Mouse (Mus musculus): ENCODE measurements around the gene Ogn. TPM values are rescaled to one million over a fixed set of nuclear protein-coding genes. Genes with fewer than 3 reads are reported as not detected.
"Not testable (repeated sequence)": the region's sequence is repeated elsewhere in the genome, so short reads cannot be mapped to it uniquely, and the experiment has no call there.

The Ogn gene
- total RNA-seq (2021): 1 to 10 TPM; 3.7 to 5.4 TPM

- DNase-seq: no peak
Measured at GRCm38 (mm10) chr13:49607714-49608113, at the start of gene Ogn. Ogn (plus strand) TSS chr13:49608046.

- no peak for DNase-seq
Measured at GRCm38 (mm10) chr13:49559185-49559584, 48.7 kb upstream of the Ogn start.

GRCm38 (mm10) chr13:49560886-49561285, 47.0 kb upstream of the Ogn start:
- no peak for DNase-seq

DNA sequence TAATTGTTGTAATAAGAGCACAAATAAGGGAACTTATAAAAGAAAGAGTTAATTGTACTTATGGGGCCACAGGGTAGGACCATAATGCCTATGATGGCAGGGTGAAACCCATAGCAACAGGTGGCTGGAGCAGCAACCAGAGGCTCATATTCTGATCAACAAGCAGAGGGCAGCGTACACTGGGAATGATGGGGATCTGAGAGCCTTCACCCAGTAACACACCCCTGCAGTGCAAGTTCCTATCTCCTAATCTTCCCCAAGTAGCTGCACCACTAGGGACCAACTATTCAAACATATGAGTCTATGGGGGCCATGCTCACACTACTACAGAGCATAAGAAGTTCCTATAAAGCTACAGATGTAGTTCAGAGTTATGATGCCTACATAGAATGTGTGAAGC, 43.5 kb upstream of the Ogn start:
- no peak for DNase-seq

DNA sequence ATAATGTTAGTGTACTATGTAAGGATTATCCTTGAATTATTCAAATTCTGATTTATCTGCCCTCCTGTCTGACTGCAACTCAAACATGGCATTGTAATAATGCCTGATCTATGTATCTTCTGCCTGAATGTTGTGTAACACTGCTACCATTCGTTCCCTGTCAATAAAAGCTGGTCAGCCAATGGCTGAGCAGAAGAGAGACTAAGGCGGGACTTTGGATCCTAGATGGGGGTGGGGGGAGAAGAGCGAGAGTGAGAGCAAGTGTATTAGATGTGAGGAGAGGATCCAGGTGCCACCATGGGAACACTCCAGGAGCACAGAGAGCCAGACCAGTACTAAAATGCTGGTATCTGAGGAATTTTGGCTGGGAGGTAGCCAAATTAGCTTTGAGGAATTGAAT, 37.5 kb upstream of the Ogn start:
- DNase-seq: no peak

DNA sequence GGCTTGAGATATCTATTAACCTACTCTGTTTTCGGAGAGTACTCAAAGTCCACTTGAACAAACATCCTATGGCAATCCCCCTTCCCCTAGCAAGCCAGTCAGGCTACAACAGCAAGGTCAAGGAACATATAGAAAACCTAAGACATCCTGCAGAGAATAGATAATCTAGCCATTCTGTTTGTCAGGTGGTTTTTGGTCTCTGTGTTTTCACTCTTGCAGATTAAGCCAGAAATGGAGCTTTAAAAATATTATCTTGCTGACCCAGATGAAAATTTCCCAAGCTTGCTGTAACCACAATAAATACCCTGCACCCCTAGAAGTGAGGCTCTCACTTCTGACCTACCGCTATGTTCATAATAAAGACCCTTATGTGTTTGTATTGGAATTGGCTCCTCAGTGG, 36.4 kb upstream of the Ogn start:
- no peak for DNase-seq

GRCm38 (mm10) chr13:49581541-49582530, 26.0 kb upstream of the Ogn start, which contains the start of gene Omd:
Omd (plus strand) TSS chr13:49582462.
- no peak for DNase-seq

DNA sequence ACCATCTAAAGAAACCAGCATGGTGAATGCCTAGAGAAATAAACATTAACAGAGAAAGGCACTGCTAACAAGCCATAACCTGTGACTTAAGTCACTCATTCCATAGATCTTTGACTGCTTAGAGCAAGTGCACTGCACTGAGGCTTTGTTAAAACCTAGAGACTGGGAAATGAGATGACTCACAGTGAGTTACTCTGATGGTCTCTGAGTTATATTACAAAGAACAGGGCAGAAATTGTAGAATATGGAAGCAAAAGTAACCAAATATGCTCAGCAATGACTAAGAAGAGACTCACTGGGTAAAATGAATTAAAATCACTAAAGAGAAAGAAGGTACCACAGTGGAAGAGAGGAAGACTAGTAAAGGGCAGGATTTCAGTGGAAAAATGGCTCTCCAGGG, 24.0 kb upstream of the Ogn start:
- DNase-seq: no peak

- no peak for DNase-seq
Measured at GRCm38 (mm10) chr13:49584307-49585005, 23.4 kb upstream of the Ogn start.

- DNase-seq: no peak
Measured at GRCm38 (mm10) chr13:49586062-49586461, 21.8 kb upstream of the Ogn start.

GRCm38 (mm10) chr13:49602541-49602940, 5.3 kb upstream of the Ogn start:
- DNase-seq: not testable (repeated sequence)

DNA sequence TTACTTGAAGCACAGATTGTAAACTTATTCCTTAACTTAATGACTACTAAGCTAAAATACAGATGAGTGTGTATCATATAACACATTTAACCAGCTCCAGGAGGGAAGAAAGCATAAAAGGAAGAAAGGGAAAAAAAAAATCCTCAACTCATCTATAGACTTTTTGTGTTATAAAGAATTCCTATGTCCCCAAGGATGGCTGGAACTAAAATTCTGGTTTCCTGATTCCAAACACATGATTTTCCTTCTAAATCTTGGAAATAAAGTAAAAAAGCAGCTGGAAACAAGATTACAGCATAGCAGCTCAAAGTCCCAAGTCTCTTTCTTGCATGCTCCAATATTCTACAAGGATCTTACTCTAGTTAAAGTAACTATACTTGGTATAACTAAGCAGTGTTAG, 4.2 kb upstream of the Ogn start:
- no peak for DNase-seq

DNA sequence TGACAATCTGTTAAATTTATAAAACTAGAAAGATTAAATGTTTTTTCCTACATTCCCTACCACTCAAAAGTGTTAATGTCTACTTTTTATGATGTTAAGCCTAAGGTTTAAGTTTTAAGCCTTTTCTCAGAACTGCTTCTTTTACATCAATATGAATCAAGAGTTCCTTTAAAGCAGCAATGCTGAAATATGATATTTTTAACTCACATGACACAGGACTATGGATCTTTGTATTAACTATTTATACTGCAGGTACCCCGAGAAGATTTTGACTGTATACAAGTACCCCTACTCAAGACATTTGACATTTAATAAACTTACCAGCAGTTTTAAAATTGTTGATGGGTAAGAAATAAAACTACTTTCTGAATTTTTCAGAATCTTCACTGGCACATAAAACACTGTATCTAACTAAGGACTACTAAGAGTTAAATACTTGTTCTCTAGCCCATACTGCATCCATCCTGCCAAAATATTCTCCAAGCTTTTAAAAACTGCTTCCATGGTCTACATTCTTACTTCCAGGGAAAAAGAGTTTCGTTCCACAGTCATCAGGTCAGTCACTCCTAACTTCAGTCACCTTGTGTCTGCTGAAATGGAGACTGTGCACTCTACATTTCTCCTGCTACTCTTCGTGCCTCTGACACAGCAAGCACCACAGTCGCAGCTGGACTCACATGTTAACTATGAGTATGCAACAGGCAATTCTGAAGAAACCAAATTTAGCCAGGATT, 910 bp downstream of the Ogn start:
- no peak for DNase-seq

- DNase-seq: no peak
Measured at GRCm38 (mm10) chr13:49617021-49617420, 9.2 kb downstream of the Ogn start.

DNA sequence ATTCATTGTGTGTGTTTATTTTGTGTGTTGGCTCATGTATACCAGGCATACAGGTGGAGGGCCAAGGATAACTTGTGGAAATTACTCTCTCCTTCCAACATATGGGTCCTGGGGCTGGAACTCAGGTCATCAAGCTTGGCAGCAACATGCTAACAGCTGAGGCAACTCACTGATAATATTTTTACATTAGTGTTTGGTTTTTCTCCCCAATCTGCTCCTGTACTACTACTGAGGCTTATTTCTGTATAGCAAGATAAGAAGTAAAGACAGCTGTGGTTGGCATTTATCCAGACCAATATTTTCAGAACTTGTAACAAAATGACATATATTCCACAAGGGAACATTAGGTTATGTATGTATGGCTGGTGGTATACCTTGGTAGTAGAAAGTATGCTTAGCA, 10.5 kb downstream of the Ogn start:
- DNase-seq: no peak

GRCm38 (mm10) chr13:49623216-49623615, 15.4 kb downstream of the Ogn start:
- DNase-seq: no peak

DNA sequence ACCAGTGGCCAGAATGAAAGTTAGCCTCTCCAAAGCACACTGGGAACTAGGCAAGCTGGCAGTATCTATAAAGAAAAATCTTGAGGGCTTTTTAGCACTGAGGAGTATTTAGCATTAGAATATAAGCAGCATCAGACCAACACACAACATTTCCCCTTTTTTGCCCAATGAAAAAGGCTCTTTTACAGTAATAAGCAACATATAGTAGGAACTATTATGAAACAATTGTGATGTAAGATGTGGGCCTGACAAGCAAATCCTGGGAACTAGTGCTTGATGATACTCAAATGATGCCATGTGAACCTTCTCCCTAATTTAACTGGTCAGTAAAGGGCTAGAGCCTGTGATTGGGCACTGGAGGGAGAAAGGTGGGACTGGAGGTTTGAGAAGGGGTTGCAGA, 20.3 kb downstream of the Ogn start:
- no peak for DNase-seq

- DNase-seq: no peak
Measured at GRCm38 (mm10) chr13:49629076-49629475, 21.2 kb downstream of the Ogn start.

- DNase-seq: no peak
Measured at GRCm38 (mm10) chr13:49639965-49640364, 32.1 kb downstream of the Ogn start.

GRCm38 (mm10) chr13:49642650-49643049, 34.8 kb downstream of the Ogn start:
- DNase-seq: no peak

GRCm38 (mm10) chr13:49643669-49644362, 36.0 kb downstream of the Ogn start:
- no peak for DNase-seq

All from layer of hippocampus, postnatal 36 days (tissue).